In the genomic region with DNA sequence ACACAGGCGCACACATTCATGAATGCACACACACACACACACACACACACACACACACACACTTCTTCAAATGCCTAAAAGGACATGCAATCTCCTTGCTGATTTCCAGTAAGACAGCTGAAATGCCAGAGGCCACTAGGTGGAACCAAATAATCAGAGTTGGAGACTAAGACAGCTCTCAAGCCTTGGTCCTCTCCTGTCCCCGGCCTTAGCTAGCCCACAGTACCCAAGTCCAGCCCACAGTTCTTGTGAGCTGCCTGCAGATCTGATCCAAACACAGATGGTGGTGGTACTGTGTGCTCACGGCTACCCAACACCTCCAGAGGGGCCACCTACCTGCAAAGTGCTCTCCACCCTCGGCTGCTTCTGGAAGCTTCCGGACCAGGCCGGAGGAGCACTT, we compare ENCODE assay signal across 8 mouse cellular contexts. TPM values are rescaled to one million over a fixed set of nuclear protein-coding genes. Genes with fewer than 3 reads are reported as not detected.
DNase-seq lines count a peak whose midpoint lies in the region; ATAC-seq and TF ChIP-seq lines count a peak whose summit lies in the region.

No protein-coding gene starts in this region.

- H3K36me3 ChIP-seq in liver, postnatal 0 days (replicated peaks; ENCODE audit: insufficient read depth, low read length) = no peaks in the 10 kb centered on the region

- H3K27ac ChIP-seq in liver, postnatal 0 days (ENCODE audit: low read depth) = no peak overlapping the region

- H3K27me3 ChIP-seq in liver, postnatal 0 days (ENCODE audit: insufficient read depth, low read length) = no peaks in the 10 kb centered on the region

- peak; percentile 40 for DNase-seq in ovary, adult 18-20 months (ENCODE audit: low spot score)
- DNase-seq in ovary, postnatal 10 days (ENCODE audit: low spot score) = no peak
- DNase-seq in cerebellum, postnatal 14 days = peak; percentile 88 to 89
- peak; percentile 47 for DNase-seq in gastrocnemius, postnatal 25 days
- peak; percentile 92 for DNase-seq in kidney, adult 9 months
- peak; percentile 52 for DNase-seq in liver, postnatal 0 days
- DNase-seq in retina, adult 2 months (ENCODE audit: low read depth, low spot score) = peak; percentile 63

- WGBS in liver, postnatal 0 days (ENCODE audit: insufficient replicate concordance) = 55% methylated on average over 6 of the region's 6 CpGs

- TF ChIP-seq EP300 in liver, postnatal 0 days (IDR thresholded peaks at IDR 0.05; ENCODE audit: low read depth) = no peak

- H3K4me1 ChIP-seq in liver, postnatal 0 days (ENCODE audit: insufficient read depth) = no peaks in the 10 kb centered on the region; the same call in none of the 2 replicates

- peak; percentile 78 for TF ChIP-seq CTCF in liver, postnatal 0 days (IDR thresholded peaks at IDR 0.05; ENCODE audit: low read depth)

- H3K9me3 ChIP-seq in liver, postnatal 0 days (ENCODE audit: low read length) = no peaks in the 10 kb centered on the region

- H3K4me3 ChIP-seq in liver, postnatal 0 days (ENCODE audit: low read depth, low read length) = no peak overlapping the region

- ATAC-seq in liver, postnatal 0 days = peak; percentile 68
- no peak for ATAC-seq in erythroblast, adult 5-6 weeks (replicated peaks; ENCODE audit: low FRiP score, poor library complexity, severe bottlenecking)

- no peak overlapping the region for H3K9ac ChIP-seq in liver, postnatal 0 days (replicated peaks)

- H3K4me2 ChIP-seq in liver, postnatal 0 days (ENCODE audit: low read depth, low read length) = no peak overlapping the region

RNA-seq across cellular contexts. Expression of a gene that starts 4.5 kb away (rescaled TPM):
- under 1 TPM; 0.59 to 0.83 TPM for total RNA-seq in gastrocnemius, postnatal 25 days (2021)
- polyA plus RNA-seq in liver, postnatal 0 days (2015; fragmentation: Nextera tagmentation; extraction: Ambion mirVana) = not detected in 2 replicates
- total RNA-seq in erythroblast, adult 5-6 weeks (2015; ENCODE audit: low replicate concordance) = 1.0 TPM in 1 of 2 replicates, not detected in the other
- total RNA-seq in erythroblast, adult 5-6 weeks (2017; ENCODE audit: low replicate concordance) = not detected in 2 replicates

RNA-seq across cellular contexts. Expression of a gene that starts 25.4 kb away (rescaled TPM):
- 10 to 100 TPM; 14.9 to 15.7 TPM for total RNA-seq in gastrocnemius, postnatal 25 days (2021)
- 11.3 and 12.5 TPM in 2 replicates for polyA plus RNA-seq in liver, postnatal 0 days (2015; fragmentation: Nextera tagmentation; extraction: Ambion mirVana)
- total RNA-seq in erythroblast, adult 5-6 weeks (2015; ENCODE audit: low replicate concordance) = 22.3 and 23.4 TPM in 2 replicates
- 7.2 and 11.9 TPM in 2 replicates for total RNA-seq in erythroblast, adult 5-6 weeks (2017; ENCODE audit: low replicate concordance)

RNA-seq across cellular contexts. Expression of a gene that starts 39.5 kb away (rescaled TPM):
- under 1 TPM; 0.20 to 0.38 TPM for total RNA-seq in gastrocnemius, postnatal 25 days (2021)
- polyA plus RNA-seq in liver, postnatal 0 days (2015; fragmentation: Nextera tagmentation; extraction: Ambion mirVana) = 5.4 and 6.7 TPM in 2 replicates
- 14.6 and 15.5 TPM in 2 replicates for total RNA-seq in erythroblast, adult 5-6 weeks (2015; ENCODE audit: low replicate concordance)
- 22.7 and 23.9 TPM in 2 replicates for total RNA-seq in erythroblast, adult 5-6 weeks (2017; ENCODE audit: low replicate concordance)

Comparison
In these comparisons a context has a peak if more than half of its experiments do, and no peak if none do; other contexts are left out.
1. RNA of a gene that starts 39.5 kb away (total RNA-seq): 14.6 to 23.9 TPM in erythroblast, adult 5-6 weeks; 0.20 to 0.38 TPM in gastrocnemius, postnatal 25 days; every median in the first group is over 10 times any median in the second.